Mouse (Mus musculus) forebrain, embryonic 10.5 days (tissue): ENCODE measurements around the gene Tmem116. TPM values are rescaled to one million over a fixed set of nuclear protein-coding genes. Genes with fewer than 3 reads are reported as not detected.

Experiments
- DNase-seq: peaks from one replicate; pipeline ENCODE4 v3.0.0-alpha.2; 2017; ENCODE audit warnings: low spot score; ENCODE audit errors: extremely low spot score
- H3K27ac ChIP-seq: fragments of 300-500 bp; sonication (generic); 2 replicates; pipeline ENCODE4 v1.5.1; 2016; ENCODE audit warnings: mild to moderate bottlenecking
- H3K27me3 ChIP-seq: fragments of 300-500 bp; sonication (generic); 2 replicates; pipeline ENCODE4 v1.6.1; 2016; ENCODE audit warnings: mild to moderate bottlenecking; ENCODE audit not compliant: poor library complexity, severe bottlenecking
- H3K36me3 ChIP-seq: fragments of 300-500 bp; sonication (generic); replicated peaks from 2 replicates; pipeline ENCODE4 v1.6.1; 2016; ENCODE audit warnings: mild to moderate bottlenecking, moderate library complexity
- H3K4me1 ChIP-seq: fragments of 300-500 bp; sonication (generic); 2 replicates; pipeline ENCODE4 v1.6.1; 2016
- H3K4me3 ChIP-seq: fragments of 300-500 bp; sonication (generic); 2 replicates; pipeline ENCODE4 v1.5.1; 2016; ENCODE audit warnings: mild to moderate bottlenecking, moderate library complexity
- H3K9me3 ChIP-seq: fragments of 300-500 bp; sonication (generic); 2 replicates; pipeline ENCODE4 v1.6.1; 2016; ENCODE audit warnings: mild to moderate bottlenecking, moderate library complexity
- WGBS: fragments of 180-500 bp; shearing (Covaris S2); methylation state at CpG from one replicate; pipeline ENCODE4 v1.1.7; 2016; 5-methylcytosine and 5-hydroxymethylcytosine counted together
- polyA plus RNA-seq: library from polyadenylated mRNA; unstranded; fragments of >200 nt; fragmentation: Nextera tagmentation; extraction: Ambion mirVana; gene quantifications from 2 replicates; pipeline ENCODE4 v1.2.1, GENCODE M21; 2016

Tmem116 gene
- polyA plus RNA-seq, 1 experiment from 2014 or later, result 1.0 TPM

DNA sequence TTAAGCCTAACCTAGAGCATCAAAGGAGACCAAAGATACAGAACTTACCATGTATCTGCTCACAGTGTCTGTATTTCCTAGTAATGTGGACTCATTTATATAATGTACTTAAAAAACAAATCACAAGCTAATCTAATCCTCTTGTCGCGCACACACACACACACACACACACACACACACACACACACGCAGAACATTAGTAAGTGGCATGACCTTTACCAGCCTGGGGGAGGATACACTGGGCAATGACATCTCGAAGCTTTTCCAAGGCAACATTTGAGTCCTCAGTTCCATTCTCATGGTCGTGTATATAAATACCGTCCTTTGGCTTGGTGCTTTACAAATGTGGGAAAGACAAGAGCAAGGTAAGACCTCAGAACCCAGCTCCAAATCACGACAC, 74.8 kb downstream of the Tmem116 start:
- H3K27ac ChIP-seq, result no peak overlapping the region
- no peaks in the 10 kb centered on the region for H3K9me3 ChIP-seq
- no peak for DNase-seq
- peaks cover 96% of the 10 kb centered on the region for H3K36me3 ChIP-seq
- no peak overlapping the region for H3K4me3 ChIP-seq
- no peaks in the 10 kb centered on the region for H3K4me1 ChIP-seq
- WGBS, result 91% methylated on average over 7 of the region's 7 CpGs
- no peaks in the 10 kb centered on the region for H3K27me3 ChIP-seq

DNA sequence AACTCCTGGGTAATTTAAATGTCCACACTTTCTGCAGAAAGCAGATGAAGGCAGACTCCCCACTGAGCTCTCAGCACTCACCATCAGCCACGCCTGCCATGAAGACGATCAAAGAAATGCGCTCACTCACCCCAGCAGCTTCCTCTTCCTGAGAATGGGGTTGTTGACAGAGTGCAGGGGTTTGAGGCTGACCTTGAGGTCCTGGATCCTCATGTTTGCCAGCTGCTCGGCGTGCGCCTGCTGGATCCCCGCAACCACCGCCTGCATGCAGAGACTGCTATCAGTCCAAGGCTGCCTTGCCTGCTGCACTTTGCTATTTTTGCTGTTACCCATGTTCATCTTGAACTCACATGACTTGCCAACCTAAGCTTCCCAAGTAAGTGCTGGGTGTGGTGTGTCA, 75.3 kb downstream of the Tmem116 start:
- no peaks in the 10 kb centered on the region for H3K27me3 ChIP-seq
- no peak overlapping the region for H3K27ac ChIP-seq
- H3K36me3 ChIP-seq, result peaks cover 96% of the 10 kb centered on the region
- H3K4me3 ChIP-seq, result no peak overlapping the region
- H3K4me1 ChIP-seq, result no peaks in the 10 kb centered on the region
- WGBS, result 93% methylated on average over 8 of the region's 8 CpGs
- DNase-seq, result no peak
- no peaks in the 10 kb centered on the region for H3K9me3 ChIP-seq

DNA sequence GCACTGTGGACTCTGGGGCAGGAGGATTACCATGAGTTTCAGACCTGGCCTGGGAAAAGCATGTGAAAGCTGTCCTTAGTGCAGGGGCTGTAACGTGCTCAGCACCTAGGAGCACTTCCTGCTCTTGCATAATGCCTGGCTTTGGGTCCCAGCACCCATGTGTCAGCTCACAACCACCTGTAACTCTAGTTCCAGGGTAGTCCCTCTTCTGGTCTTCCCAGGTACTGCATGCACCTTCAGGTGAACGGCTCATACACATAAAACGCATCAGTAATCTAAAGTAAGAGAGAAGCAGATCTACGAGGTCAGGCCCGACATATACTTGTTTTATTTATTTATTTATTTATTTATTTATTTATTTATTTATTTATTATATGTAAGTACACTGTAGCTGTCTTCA, 82.8 kb downstream of the Tmem116 start:
- WGBS, result 96% methylated on average over 5 of the region's 5 CpGs
- no peak for DNase-seq
- H3K27ac ChIP-seq, result no peak overlapping the region
- no peaks in the 10 kb centered on the region for H3K27me3 ChIP-seq
- H3K4me3 ChIP-seq, result no peak overlapping the region
- H3K36me3 ChIP-seq, result peaks cover 98% of the 10 kb centered on the region
- peaks cover 17% of the 10 kb centered on the region for H3K4me1 ChIP-seq
- no peaks in the 10 kb centered on the region for H3K9me3 ChIP-seq

DNA sequence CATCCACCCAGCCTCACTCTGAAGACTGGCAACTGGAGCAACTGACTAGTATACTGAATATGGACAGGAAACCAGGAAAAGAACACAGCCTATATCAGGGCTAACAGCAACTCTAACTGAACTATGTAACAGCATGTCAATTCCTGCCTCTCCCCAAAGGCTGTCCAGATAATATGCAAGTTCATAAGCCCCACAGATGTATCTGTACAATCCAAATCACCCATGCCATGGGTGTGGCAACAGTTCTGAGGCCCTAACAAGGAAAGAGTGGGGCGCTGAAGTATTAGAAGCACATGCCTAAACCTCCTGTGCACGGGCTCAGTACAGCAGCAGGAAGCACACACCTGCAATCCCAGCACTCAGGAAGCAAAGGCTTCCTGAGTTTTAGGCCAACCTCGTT, 83.4 kb downstream of the Tmem116 start:
- no peak overlapping the region for H3K27ac ChIP-seq
- WGBS, result 94% methylated on average over 3 of the region's 3 CpGs
- no peaks in the 10 kb centered on the region for H3K27me3 ChIP-seq
- peaks cover 17% of the 10 kb centered on the region for H3K4me1 ChIP-seq
- no peak for DNase-seq
- H3K36me3 ChIP-seq, result peaks cover 97% of the 10 kb centered on the region
- no peaks in the 10 kb centered on the region for H3K9me3 ChIP-seq
- H3K4me3 ChIP-seq, result no peak overlapping the region

GRCm38 (mm10) chr5:121536921-121537555, 85.3 kb downstream of the Tmem116 start:
- peaks cover 17% of the 10 kb centered on the region for H3K4me1 ChIP-seq
- 67% methylated on average over 7 of the region's 7 CpGs for WGBS
- no peak for DNase-seq
- H3K27ac ChIP-seq, result peak overlapping the region; percentile 58
- H3K4me3 ChIP-seq, result no peak overlapping the region
- peaks cover 82% of the 10 kb centered on the region for H3K36me3 ChIP-seq
- H3K9me3 ChIP-seq, result no peaks in the 10 kb centered on the region
- H3K27me3 ChIP-seq, result no peaks in the 10 kb centered on the region

GRCm38 (mm10) chr5:121537588-121537987, 85.9 kb downstream of the Tmem116 start:
- H3K9me3 ChIP-seq, result no peaks in the 10 kb centered on the region
- no peak for DNase-seq
- H3K36me3 ChIP-seq, result peaks cover 77% of the 10 kb centered on the region
- peaks cover 22% of the 10 kb centered on the region for H3K4me1 ChIP-seq
- peak overlapping the region; percentile 58 for H3K27ac ChIP-seq
- no peaks in the 10 kb centered on the region for H3K27me3 ChIP-seq
- WGBS, result 84% methylated on average over 2 of the region's 2 CpGs
- H3K4me3 ChIP-seq, result no peak overlapping the region

DNA sequence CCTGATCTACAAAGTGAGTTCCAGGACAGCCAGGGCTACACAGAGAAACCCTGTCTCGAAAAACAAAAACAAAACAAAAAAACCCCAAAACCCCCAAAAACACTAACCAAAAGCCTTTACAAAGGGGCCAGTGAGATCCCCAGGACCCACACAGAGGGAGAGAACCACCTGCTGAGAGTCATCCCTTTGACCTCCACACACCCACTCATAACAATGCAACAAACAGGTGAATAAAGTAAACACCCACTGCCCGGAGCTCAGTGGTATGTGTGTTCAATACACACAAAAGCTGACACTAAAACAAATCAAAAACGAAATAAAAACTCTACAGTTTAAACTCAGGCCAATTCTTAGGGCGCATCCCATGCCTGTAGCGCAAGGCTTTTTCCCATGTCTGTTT, 88.4 kb downstream of the Tmem116 start:
- DNase-seq, result no peak
- H3K9me3 ChIP-seq, result no peaks in the 10 kb centered on the region
- no peaks in the 10 kb centered on the region for H3K27me3 ChIP-seq
- peaks cover 54% of the 10 kb centered on the region for H3K36me3 ChIP-seq
- H3K4me1 ChIP-seq, result peaks cover 43% of the 10 kb centered on the region
- 91% methylated on average over 5 of the region's 5 CpGs for WGBS
- H3K4me3 ChIP-seq, result no peak overlapping the region
- H3K27ac ChIP-seq, result no peak overlapping the region

DNA sequence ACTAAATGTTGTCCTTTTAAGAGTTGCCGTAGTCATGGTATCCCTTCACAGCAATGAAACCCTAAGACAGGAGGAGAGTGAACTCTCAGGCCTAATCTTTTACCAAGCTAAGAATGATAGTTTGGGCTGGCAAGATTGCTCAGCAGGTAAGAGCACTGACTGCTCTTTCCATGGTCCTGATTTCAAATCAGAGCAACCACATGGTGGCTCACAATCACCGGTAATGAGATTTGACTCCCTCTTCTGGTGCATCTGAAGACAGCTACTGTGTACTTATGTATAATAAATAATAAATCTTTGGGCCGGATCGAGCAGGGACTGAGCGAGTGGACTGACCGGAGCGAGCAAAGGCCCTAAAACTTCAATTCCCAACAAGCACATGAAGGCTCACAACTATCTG, 89.5 kb downstream of the Tmem116 start:
- no peaks in the 10 kb centered on the region for H3K9me3 ChIP-seq
- H3K4me1 ChIP-seq, result peaks cover 44% of the 10 kb centered on the region
- no peak overlapping the region for H3K27ac ChIP-seq
- no peaks in the 10 kb centered on the region for H3K27me3 ChIP-seq
- WGBS, result 92% methylated on average over 7 of the region's 7 CpGs
- no peak for DNase-seq
- peaks cover 42% of the 10 kb centered on the region for H3K36me3 ChIP-seq
- H3K4me3 ChIP-seq, result no peak overlapping the region

DNA sequence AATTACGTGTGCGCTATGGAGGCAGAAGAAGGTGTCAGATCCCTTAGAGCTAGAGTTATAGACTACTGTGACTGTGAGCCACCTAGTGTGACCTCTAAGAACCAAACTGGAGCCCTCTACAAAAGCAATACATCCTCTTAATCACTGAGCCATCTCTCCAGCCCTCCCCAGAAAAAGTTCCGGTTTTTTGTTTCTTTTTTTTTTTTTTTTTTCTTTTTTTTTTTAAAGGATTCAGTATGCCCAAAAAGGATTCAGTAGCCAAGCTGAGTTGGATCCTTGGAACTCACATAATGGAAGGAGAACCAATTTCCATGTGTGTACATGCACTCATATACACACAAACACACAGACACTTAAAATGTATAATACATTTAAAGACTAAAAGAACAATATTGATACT, 91.7 kb downstream of the Tmem116 start:
- Histone ChIP-seq H3K4me3 (no peak overlapping the region), H3K27ac (no peak overlapping the region), H3K4me1 (peaks cover 34% of the 10 kb centered on the region), H3K9me3 (no peaks in the 10 kb centered on the region), H3K36me3 (peaks cover 21% of the 10 kb centered on the region), H3K27me3 (no peaks in the 10 kb centered on the region)
- WGBS, result 83% methylated on average over 3 of the region's 3 CpGs
- DNase-seq, result no peak

DNA sequence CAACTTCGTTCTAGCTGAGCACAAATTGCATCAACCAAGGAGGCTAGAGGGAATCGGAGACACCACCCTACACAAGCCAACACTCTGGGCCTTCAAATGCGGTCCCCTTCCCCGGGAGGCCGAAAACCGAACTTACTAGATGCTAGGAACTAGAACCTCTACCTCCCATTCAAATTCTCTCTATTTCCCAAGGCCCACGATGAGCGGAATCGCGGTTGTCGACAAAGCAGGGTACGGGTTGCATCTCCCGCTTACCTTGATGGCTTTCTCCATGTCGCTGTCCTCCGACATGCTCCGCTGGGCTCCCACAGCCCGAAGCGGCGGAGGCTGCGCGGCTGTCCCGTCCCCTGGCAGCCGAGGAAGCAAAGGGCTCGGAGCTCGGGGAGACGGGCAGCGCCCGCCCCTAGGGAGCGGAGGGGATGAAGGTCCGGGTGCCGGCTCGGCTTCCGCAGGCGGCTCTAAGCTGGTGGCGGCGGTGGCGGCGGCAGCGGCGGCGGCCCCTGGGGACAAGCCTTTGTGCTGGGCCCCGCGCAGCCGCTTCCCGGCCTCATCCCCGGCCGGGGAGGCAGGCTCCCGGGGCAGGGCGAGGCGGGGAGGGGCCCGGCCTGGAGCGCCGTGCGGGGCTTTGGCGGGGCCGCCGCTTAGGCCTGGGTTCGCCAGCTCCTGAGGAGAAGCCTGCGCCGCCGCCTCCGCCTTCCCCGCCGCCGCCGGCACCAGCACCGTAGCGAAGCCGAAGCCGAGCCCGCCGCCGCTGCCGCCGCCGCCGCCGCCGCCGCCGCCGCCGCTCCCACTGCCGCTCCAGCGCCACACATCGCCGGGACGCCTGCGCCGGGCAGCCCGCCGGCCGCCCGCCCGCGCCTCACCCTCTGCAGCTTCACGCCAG, 93.5 kb downstream of the Tmem116 start, which contains the start of the genes Adam1a and Gm42878:
Gene Adam1a, minus strand, starts transcription at position 573 of the 883 bp plus-strand sequence.
Gene Gm42878, minus strand, starts transcription at position 573 of the 883 bp plus-strand sequence.
- Histone ChIP-seq H3K36me3 (peaks cover 4% of the 10 kb centered on the region), H3K27me3 (no peaks in the 10 kb centered on the region), H3K4me1 (peaks cover 34% of the 10 kb centered on the region), H3K9me3 (no peaks in the 10 kb centered on the region), H3K27ac (peak within 1 kb of the TSS; percentile 99), H3K4me3 (peak within 1 kb of the TSS; percentile 100)
- peak; percentile 30 for DNase-seq
- 1% methylated on average over 92 of the region's 97 CpGs for WGBS

GRCm38 (mm10) chr5:121545793-121546529, 94.3 kb downstream of the Tmem116 start, which contains the start of gene Mapkapk5:
Mapkapk5 (minus strand) TSS chr5:121545905.
- Histone ChIP-seq H3K27me3 (no peaks in the 10 kb centered on the region), H3K27ac (peak within 1 kb of the TSS; percentile 99), H3K4me3 (peak within 1 kb of the TSS; percentile 100), H3K9me3 (no peaks in the 10 kb centered on the region), H3K36me3 (0 out of 2 replicates have a peak, but pooled peaks cover under 1% of the 10 kb centered on the region), H3K4me1 (peaks cover 34% of the 10 kb centered on the region)
- DNase-seq, result peak; percentile 98
- 3% methylated on average over 55 of the region's 55 CpGs for WGBS

GRCm38 (mm10) chr5:121546530-121546895, 94.8 kb downstream of the Tmem116 start:
- no peaks in the 10 kb centered on the region for H3K9me3 ChIP-seq

More at GRCm38 (mm10) chr5:121546530-121546895, 94.8 kb downstream of the Tmem116 start:
- Histone ChIP-seq H3K27ac (peak overlapping the region; percentile 99), H3K36me3 (no peaks in the 10 kb centered on the region), H3K4me1 (peaks cover 34% of the 10 kb centered on the region), H3K27me3 (no peaks in the 10 kb centered on the region), H3K4me3 (peak overlapping the region; percentile 100)
- WGBS, result 44% methylated on average over 6 of the region's 6 CpGs
- DNase-seq, result peak; percentile 35
